Mouse (Mus musculus) cortical plate, adult 2 months (tissue): Measurements from ENCODE around the gene Naglu.

Experiments used
- CTCF ChIP-seq: fragments of 200-500 bp; IDR thresholded peaks from 2 replicates; pipeline ENCODE4 v1.5.1; 2011; ENCODE audit warnings: mild to moderate bottlenecking, control low read depth, low read length; ENCODE audit not compliant: insufficient read depth; ENCODE audit errors: extremely low read depth
- POLR2A ChIP-seq: fragments of 200-500 bp; IDR thresholded peaks from 2 replicates; pipeline ENCODE4 v1.6.1; 2011; ENCODE audit warnings: mild to moderate bottlenecking, low read length, control low read depth; ENCODE audit not compliant: insufficient read depth; ENCODE audit errors: extremely low read depth

DNA sequence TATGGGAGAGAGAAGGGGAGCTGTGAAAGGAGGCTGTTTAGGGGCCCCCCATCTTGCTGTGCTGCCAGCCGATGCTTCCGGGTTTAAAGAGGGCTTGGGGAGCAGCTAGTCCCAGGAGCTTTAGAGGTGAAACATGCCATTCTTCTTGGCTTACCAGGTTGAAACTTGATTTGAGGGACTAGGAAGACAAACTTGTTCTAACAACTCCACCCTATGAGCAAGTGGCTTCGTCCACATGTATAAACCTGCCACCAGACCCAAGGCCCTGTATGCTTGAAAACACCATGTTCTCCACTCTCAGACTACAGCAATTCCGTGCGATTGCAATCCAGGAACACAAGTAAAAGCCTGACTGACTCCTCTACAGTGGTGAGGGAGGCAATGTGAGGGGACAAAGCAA lies 33.2 kb downstream of the Naglu start:
- TF ChIP-seq POLR2A (no peak), CTCF (no peak)
